21 mouse cellular contexts compared by ENCODE assay signal in the genomic region with DNA sequence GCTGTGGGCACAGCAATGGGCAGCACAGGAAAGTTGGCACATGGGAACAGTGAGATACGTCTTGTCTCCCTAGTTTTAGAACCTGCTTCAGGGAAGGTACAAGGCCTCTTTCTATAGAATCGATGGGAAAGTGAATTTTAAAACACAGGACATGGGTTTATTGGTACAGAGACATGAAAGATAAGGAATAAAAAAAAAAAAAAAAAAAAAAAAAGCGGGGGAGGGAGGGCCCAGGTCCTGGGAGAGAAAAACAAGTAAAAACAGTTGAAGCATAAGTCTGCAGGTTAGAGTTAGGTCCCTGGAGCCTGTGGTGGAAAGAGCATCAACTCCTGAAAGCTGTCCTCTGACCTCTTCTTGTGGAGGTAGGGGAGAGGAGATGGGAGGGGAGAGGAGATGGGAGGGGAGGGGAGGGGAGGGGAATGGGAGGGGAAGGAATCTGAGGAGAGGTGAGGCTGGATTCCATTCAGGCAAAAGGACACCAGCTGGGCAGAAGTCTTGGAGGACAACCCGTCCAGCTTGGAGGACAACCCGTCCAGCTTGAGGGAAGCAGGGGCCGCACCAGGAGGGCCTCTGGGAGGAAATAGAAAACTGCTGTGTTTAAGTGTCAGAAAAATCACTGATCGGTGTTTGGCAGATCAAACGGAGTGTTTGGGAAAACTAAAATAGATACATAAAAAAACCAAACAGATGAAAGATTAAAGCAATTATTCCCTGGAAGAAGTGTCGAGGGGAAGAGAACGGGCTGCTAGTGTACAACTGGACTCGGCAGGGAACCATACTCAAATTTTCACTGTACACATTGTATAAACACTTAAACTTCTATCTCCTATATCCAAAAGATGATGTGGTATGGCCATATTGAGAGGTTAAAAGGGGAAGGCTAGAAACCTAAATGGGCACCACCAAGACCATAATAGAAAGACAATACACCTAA.
"Had no signal": no experiment of that assay in that cellular context is flagged by ENCODE, and none has a peak within 500 bp of the region (broad histone marks: within the 10 kb centered on the region; RNA-seq: fewer than 3 reads in every experiment).

No protein-coding gene starts in this region.

- H3K4me1 ChIP-seq: liver, embryonic 15.5 days; neural tube, embryonic 12.5 days; neural tube, embryonic 15.5 days had no signal

- DNase-seq: kidney, adult 18-20 months; kidney, postnatal 25 days; layer of hippocampus, adult 9-11 months; lung, adult 2 months; midbrain, embryonic 14.5 days; retina, postnatal 1 day; right cerebral cortex, postnatal 25 days; thymus, adult 18-20 months; thymus, postnatal 36 days had no signal

- H3K27ac ChIP-seq: kidney, postnatal 0 days; layer of hippocampus, adult 2 months; limb, embryonic 10.5 days; limb, embryonic 13.5 days; liver, embryonic 12.5 days; liver, embryonic 15.5 days; macrophage; neural tube, embryonic 12.5 days; neural tube, embryonic 15.5 days had no signal

- H3K27me3 ChIP-seq: limb, embryonic 13.5 days; liver, embryonic 12.5 days; liver, embryonic 15.5 days; neural tube, embryonic 12.5 days; neural tube, embryonic 15.5 days had no signal

- H3K9me3 ChIP-seq: limb, embryonic 10.5 days; limb, embryonic 13.5 days; liver, embryonic 12.5 days; liver, embryonic 15.5 days; megakaryocyte, embryonic 14.5 days; neural tube, embryonic 12.5 days; neural tube, embryonic 15.5 days had no signal

- H3K4me3 ChIP-seq: layer of hippocampus, adult 2 months; limb, embryonic 10.5 days; limb, embryonic 13.5 days; liver, embryonic 12.5 days; liver, embryonic 15.5 days; neural tube, embryonic 12.5 days; neural tube, embryonic 15.5 days had no signal

- H3K36me3 ChIP-seq: limb, embryonic 10.5 days; limb, embryonic 13.5 days; liver, embryonic 12.5 days; liver, embryonic 15.5 days; neural tube, embryonic 12.5 days; neural tube, embryonic 15.5 days had no signal

- H3K4me2 ChIP-seq: limb, embryonic 13.5 days; liver, embryonic 12.5 days; liver, embryonic 15.5 days; midbrain, embryonic 11.5 days; neural tube, embryonic 12.5 days; neural tube, embryonic 15.5 days had no signal

- ATAC-seq: intestine, embryonic 16.5 days had no signal

- H3K9ac ChIP-seq: limb, embryonic 13.5 days; liver, embryonic 12.5 days; liver, embryonic 15.5 days; neural tube, embryonic 12.5 days; neural tube, embryonic 15.5 days had no signal
